Mouse (Mus musculus) lung, embryonic 16.5 days (tissue): ENCODE data around the gene Slc9a1. TPM values are rescaled to one million over a fixed set of nuclear protein-coding genes. Genes with fewer than 3 reads are reported as not detected.

Experiments used
- ATAC-seq: fragments of 200-750 bp; cut with Nextera tagmentation; 2 replicates; pipeline ENCODE4 v1.8.0; 2017; ENCODE audit warnings: low read depth, mild to moderate bottlenecking, moderate library complexity
- H3K27ac ChIP-seq: fragments of 300-500 bp; sonication (generic); 2 replicates; pipeline ENCODE4 v1.5.1; 2014; ENCODE audit warnings: mild to moderate bottlenecking, control low read depth, low read length
- H3K27me3 ChIP-seq: fragments of 300-500 bp; sonication (generic); 2 replicates; pipeline ENCODE4 v1.6.1; 2014; ENCODE audit warnings: low read depth, low read length, mixed read lengths; ENCODE audit not compliant: control insufficient read depth, insufficient read depth
- H3K36me3 ChIP-seq: fragments of 300-500 bp; sonication (generic); 2 replicates; pipeline ENCODE4 v1.6.1; 2014; ENCODE audit warnings: low read length; ENCODE audit not compliant: control insufficient read depth, insufficient read depth
- H3K4me1 ChIP-seq: fragments of 300-500 bp; sonication (generic); replicated peaks from 2 replicates; pipeline ENCODE4 v1.6.1; 2014; ENCODE audit warnings: low read length, mixed read lengths; ENCODE audit not compliant: control insufficient read depth, insufficient read depth
- H3K4me2 ChIP-seq: fragments of 300-500 bp; sonication (generic); 2 replicates; pipeline ENCODE4 v1.6.1; 2014; ENCODE audit warnings: low read depth, low read length, control low read depth
- H3K4me3 ChIP-seq: fragments of 300-500 bp; sonication (generic); 2 replicates; pipeline ENCODE4 v1.5.1; 2014; ENCODE audit warnings: mild to moderate bottlenecking, low read length, control low read depth
- H3K9ac ChIP-seq: fragments of 300-500 bp; sonication (generic); 2 replicates; pipeline ENCODE4 v1.6.1; 2014; ENCODE audit warnings: low read length, control low read depth
- H3K9me3 ChIP-seq: fragments of 300-500 bp; sonication (generic); 2 replicates; pipeline ENCODE4 v1.6.1; 2016; ENCODE audit warnings: low read length; ENCODE audit not compliant: control insufficient read depth
- WGBS: fragments of 180-500 bp; shearing (Covaris S2); extraction: QIAGEN DNeasy Blood & Tissue Kit; methylation state at CpG from one replicate; pipeline ENCODE4 v1.1.7; 2014; 5-methylcytosine and 5-hydroxymethylcytosine counted together
- polyA plus RNA-seq: library from polyadenylated mRNA; unstranded; fragments of >200 nt; fragmentation: Nextera tagmentation; extraction: Ambion mirVana; gene quantifications from 2 replicates; pipeline ENCODE4 v1.2.1, GENCODE M21; 2015

Gene Slc9a1
- polyA plus RNA-seq = 8.8 and 9.5 TPM in 2 replicates

DNA sequence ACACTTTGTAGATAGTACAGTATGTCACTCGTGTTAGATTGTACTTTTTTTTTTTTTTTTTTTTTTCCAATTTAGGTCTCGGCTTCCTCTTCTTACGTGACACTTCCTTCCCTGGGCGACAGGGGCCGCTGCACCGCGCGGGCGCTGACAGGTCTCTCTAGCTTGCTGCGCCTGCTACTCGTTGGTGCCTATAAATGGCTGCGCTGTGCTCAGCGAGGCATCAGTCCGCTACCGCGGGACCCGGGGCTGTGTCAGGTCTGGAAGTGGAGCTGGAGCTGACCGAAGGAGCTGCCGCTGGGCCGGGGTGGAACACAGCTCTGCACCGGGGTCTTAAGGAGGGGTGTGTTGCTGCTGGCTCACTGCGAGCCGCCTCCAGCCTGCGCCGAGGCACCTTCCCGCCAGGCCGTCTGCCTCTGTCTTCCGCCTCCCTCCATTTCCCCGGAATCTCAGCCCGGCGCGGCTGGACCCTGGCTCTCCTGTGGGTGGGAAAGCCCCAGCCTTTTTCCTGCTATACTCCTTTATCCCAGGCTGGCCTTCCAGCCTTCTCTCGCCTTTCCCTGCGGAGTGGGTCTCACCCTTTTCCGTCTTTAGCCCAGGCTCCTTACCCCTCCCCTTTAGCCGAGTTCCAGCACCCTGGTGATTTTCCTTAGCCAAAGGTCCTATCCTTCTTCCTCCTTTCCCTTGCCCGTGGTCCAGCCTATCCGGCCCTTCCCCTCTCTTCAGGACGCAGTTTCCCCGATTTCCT, at the start of gene Slc9a1:
TSS of gene Slc9a1 (plus strand) at position 154 of the 745 bp plus-strand sequence.
- ATAC-seq = peak; percentile 97
- WGBS = 0% methylated on average over 40 of the region's 40 CpGs
- no peaks in the 10 kb centered on the region for H3K36me3 ChIP-seq

DNA sequence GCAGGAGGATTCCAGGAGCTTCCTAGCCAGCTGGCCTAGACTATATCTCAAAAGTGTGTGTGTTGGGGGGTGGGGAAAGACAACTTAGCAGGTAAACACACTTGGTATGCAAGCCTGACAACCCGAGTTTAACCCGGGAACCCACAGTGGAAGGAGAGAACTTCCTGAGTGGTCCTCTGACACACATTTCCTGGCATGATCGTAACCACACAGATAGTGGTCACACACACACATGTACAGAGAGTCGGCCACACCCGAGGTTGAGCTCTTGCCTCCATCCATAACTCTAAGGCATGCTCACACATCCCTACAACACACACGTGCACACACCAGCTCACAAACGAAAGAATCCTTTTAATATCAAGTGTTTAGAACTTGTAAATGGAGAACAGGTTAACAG, 41.4 kb upstream of the Slc9a1 start:
- WGBS = 55% methylated on average over 7 of the region's 7 CpGs
- no peaks in the 10 kb centered on the region for H3K27me3 ChIP-seq
- H3K4me3 ChIP-seq = no peak overlapping the region
- ATAC-seq = no peak
- no peak overlapping the region for H3K9ac ChIP-seq
- H3K9me3 ChIP-seq = no peaks in the 10 kb centered on the region
- peaks cover 9% of the 10 kb centered on the region for H3K4me1 ChIP-seq
- H3K4me2 ChIP-seq = no peak overlapping the region
- H3K36me3 ChIP-seq = no peaks in the 10 kb centered on the region
- H3K27ac ChIP-seq = no peak overlapping the region

More for the DNA sequence above, at the start of gene Slc9a1:
- peaks cover 28% of the 10 kb centered on the region for H3K4me1 ChIP-seq
- peak within 1 kb of the TSS; percentile 81 for H3K4me3 ChIP-seq
- H3K9ac ChIP-seq = peak within 1 kb of the TSS; percentile 91
- no peaks in the 10 kb centered on the region for H3K27me3 ChIP-seq
- no peaks in the 10 kb centered on the region for H3K9me3 ChIP-seq
- H3K27ac ChIP-seq = peak within 1 kb of the TSS; percentile 87
- peak within 1 kb of the TSS; percentile 77 for H3K4me2 ChIP-seq

DNA sequence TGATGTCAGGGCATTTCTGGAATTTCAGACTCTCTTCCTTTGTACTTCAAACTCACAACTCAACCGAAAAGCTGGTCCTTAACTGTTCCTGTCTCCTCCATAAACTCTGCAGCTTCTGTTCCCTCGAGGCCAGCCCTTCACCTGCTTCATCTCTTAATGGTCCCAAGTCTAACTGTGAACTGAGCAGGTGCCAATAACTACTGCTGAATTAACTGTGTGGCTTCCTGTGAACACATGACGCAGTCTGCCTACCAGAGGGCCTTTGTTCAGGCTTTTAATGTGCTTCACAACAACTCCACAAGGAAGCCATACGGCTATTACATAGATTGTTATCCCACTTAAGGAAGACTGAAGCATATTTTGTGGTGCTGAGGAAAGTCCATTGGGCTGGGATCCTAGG, 39.2 kb upstream of the Slc9a1 start:
- no peaks in the 10 kb centered on the region for H3K36me3 ChIP-seq
- no peak overlapping the region for H3K9ac ChIP-seq
- H3K27ac ChIP-seq = no peak overlapping the region
- no peak overlapping the region for H3K4me2 ChIP-seq
- no peak overlapping the region for H3K4me3 ChIP-seq
- ATAC-seq = no peak
- WGBS = 74% methylated on average over 4 of the region's 4 CpGs
- H3K9me3 ChIP-seq = no peaks in the 10 kb centered on the region
- peaks cover 9% of the 10 kb centered on the region for H3K4me1 ChIP-seq
- no peaks in the 10 kb centered on the region for H3K27me3 ChIP-seq

DNA sequence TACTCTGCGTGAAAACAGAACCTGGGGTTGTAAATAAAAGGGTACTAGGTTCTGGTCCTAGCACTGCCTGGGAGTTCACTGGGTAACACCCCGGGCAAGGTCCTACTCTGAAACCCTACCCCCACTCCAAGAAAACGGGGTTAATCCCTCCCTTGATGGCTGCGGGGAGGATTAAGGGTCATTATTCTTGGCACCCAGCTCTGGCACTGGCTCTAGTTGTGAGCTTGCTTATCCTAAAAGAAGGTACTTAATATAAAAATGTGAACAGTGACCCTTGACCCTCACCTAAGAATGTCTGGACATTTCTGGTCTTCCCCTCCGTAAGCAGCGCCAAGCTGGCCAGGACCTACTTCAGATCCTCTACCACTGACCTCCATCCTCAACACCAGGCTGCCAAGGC, 36.2 kb upstream of the Slc9a1 start:
- Histone ChIP-seq H3K4me2 (no peak overlapping the region), H3K27ac (no peak overlapping the region), H3K36me3 (no peaks in the 10 kb centered on the region), H3K9me3 (no peaks in the 10 kb centered on the region), H3K9ac (no peak overlapping the region), H3K4me3 (no peak overlapping the region), H3K27me3 (no peaks in the 10 kb centered on the region), H3K4me1 (peaks cover 9% of the 10 kb centered on the region)
- ATAC-seq = no peak
- 69% methylated on average over 6 of the region's 6 CpGs for WGBS

DNA sequence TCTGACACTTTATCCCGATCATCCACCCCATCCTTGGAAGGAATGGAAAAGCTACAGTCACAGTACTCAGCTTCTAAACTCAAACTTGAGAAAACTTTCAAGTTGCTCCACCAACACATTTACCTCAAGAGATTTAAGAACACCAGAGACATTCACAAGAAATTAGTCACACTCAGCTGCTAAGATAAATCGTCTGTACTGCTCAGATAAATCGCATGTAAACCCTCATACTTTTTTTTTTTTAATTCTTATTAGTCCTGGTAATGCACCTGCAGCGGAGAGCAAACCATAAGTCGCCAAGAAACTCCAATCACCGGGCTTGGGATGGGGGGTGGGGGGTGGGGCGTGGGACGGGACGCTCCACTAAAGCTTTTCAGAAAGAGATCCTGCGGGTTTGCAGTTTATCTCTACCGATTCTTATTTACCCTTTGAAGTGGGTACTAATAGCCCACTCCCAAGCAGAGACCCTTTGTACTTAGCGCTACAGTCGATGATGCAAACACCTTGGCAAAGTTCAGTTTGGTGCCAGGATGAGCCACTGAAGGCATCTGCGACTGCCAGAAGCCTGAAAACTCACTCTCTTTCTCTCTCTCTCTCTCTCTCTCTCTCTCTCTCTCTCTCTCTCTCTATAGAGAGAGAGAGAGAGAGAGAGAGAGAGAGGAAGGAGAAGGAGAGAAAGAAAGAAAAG, 31.5 kb upstream of the Slc9a1 start:
- Histone ChIP-seq H3K27ac (no peak overlapping the region), H3K9ac (peak overlapping the region; percentile 79), H3K36me3 (no peaks in the 10 kb centered on the region), H3K4me1 (peaks cover 7% of the 10 kb centered on the region; the same call in 1 of the 2 replicates), H3K27me3 (no peaks in the 10 kb centered on the region), H3K4me3 (peak overlapping the region; percentile 64), H3K4me2 (peak overlapping the region; percentile 64), H3K9me3 (no peaks in the 10 kb centered on the region)
- WGBS = 8% methylated on average over 14 of the region's 14 CpGs
- no peak for ATAC-seq

DNA sequence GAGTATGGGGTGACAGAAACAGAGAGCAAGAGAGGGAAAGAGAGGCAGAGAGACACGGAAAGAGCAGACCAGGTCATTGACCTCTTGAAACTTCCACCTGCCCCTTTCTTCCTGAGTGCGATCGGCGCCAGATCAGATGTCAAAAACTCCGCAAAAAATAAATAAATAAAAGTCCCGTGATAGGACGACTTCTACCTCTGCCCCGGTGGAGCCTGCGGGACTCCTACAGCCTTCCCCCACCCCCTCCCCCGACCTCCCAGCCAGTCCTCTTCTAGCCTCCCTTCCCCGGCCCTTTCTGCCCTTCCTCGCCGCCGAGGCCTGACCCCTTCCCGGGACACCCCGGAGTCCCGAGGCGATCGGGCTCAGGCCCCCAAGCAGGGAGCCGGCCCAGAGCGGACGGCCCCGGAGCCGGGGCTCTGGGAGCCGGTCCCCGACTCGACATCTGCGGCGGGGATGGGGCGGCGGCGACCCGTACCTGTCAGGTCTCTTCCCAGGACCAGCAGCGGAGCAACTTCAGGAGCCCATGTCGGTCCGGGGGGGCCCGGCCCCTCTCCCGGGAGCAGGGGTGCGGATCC, 30.9 kb upstream of the Slc9a1 start:
- Histone ChIP-seq H3K36me3 (no peaks in the 10 kb centered on the region), H3K4me3 (peak overlapping the region; percentile 64), H3K4me2 (peak overlapping the region; percentile 64), H3K27me3 (no peaks in the 10 kb centered on the region), H3K4me1 (peaks cover 7% of the 10 kb centered on the region; the same call in 1 of the 2 replicates), H3K9me3 (no peaks in the 10 kb centered on the region), H3K27ac (peak overlapping the region; percentile 69; the same call in 1 of the 2 replicates), H3K9ac (peak overlapping the region; percentile 79)
- WGBS = under 1% methylated on average over 25 of the region's 39 CpGs
- ATAC-seq = peak; percentile 31; the same call in 1 of the 2 replicates

DNA sequence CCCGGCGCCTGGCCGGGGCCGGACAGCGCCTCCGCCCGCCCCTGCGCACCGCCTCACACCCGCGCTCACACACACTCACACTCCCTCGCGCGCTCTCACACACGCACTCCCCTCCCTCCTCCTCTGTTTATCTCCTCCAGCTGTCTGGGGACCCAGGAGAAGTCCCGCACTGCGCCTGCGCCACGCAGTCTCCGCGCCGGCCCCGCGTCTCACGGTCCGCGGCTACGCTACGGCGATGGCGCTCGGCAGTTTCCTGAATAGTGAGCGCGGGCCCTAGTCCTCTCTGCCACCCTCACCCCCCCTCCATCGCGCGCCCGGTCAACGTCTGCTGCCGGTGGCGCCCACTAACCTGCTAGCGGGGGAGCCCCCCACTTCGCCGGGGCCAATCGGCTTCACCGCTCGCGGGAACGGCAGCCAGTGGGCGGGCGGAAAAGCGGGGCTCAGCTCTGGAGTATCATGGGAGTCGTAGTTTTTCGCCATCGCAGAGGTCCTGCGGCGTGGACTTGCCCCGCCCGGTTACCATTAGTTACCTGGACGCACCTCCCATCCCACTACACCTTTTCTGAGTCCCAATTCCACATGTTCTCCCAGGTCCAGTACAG, 30.3 kb upstream of the Slc9a1 start:
- Histone ChIP-seq H3K27me3 (peaks cover 2% of the 10 kb centered on the region; the same call in 1 of the 2 replicates), H3K4me1 (peaks cover 7% of the 10 kb centered on the region; the same call in 1 of the 2 replicates), H3K4me2 (peak overlapping the region; percentile 64), H3K36me3 (no peaks in the 10 kb centered on the region), H3K9ac (peak overlapping the region; percentile 79), H3K27ac (peak overlapping the region; percentile 69; the same call in 1 of the 2 replicates), H3K9me3 (no peaks in the 10 kb centered on the region), H3K4me3 (peak overlapping the region; percentile 64)
- peak; percentile 97 for ATAC-seq
- WGBS = under 1% methylated on average over 51 of the region's 60 CpGs

DNA sequence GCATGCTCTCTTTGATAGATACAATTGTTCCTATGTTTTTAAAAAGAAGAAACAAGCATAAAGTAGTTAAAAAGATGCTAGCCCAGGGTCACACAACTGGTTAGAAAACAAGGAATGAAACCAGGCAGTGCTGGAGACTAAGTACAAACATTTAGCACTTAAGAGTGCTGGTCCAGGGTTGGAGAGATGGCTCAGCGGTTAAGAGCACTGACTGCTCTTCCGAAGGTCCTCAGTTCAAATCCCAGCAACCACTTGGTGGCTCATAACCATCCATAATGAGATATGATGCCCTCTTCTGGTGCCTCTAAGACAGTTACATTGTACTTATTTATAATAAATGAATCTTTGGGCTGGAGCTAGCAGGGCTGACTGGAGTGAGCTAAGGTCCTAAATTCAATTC, 29.3 kb upstream of the Slc9a1 start:
- Histone ChIP-seq H3K4me1 (peaks cover 7% of the 10 kb centered on the region; the same call in 1 of the 2 replicates), H3K9me3 (no peaks in the 10 kb centered on the region), H3K4me3 (no peak overlapping the region), H3K9ac (no peak overlapping the region), H3K27me3 (peaks cover 2% of the 10 kb centered on the region; the same call in 1 of the 2 replicates), H3K27ac (no peak overlapping the region), H3K4me2 (no peak overlapping the region), H3K36me3 (no peaks in the 10 kb centered on the region)
- 86% methylated on average over 2 of the region's 2 CpGs for WGBS
- ATAC-seq = no peak
